Mouse (Mus musculus): ENCODE measurements around the gene 0610040J01Rik. TPM values are rescaled to one million over a fixed set of nuclear protein-coding genes. Genes with fewer than 3 reads are reported as not detected.

The 0610040J01Rik gene
- total and polyA plus RNA-seq, 2 experiments from 2014 or later: 4.8 to 7.5 TPM

- Histone ChIP-seq H3K36me3 (ENCODE audit: insufficient read depth, low read length) (no peaks in the 10 kb centered on the region), H3K4me2 (ENCODE audit: low read depth, low read length) (no peak overlapping the region), H3K4me1 (ENCODE audit: insufficient read depth, low read length) (no peaks in the 10 kb centered on the region), H3K9ac (replicated peaks; ENCODE audit: low read length) (no peak overlapping the region), H3K27ac (no peak overlapping the region), H3K4me3 (ENCODE audit: low read length) (no peak overlapping the region), H3K27me3 (ENCODE audit: insufficient read depth, low read length) (no peaks in the 10 kb centered on the region), H3K9me3 (ENCODE audit: low read length) (no peaks in the 10 kb centered on the region)
- no peak for TF ChIP-seq CTCF (IDR thresholded peaks at IDR 0.05; ENCODE audit: low read depth)
- ATAC-seq: no peak
- 83% methylated on average over 3 of the region's 3 CpGs for WGBS
- DNase-seq (ENCODE audit: low spot score): no peak
Observed at GRCm38 (mm10) chr5:63897820-63898110, 85.6 kb downstream of the 0610040J01Rik start.

DNA sequence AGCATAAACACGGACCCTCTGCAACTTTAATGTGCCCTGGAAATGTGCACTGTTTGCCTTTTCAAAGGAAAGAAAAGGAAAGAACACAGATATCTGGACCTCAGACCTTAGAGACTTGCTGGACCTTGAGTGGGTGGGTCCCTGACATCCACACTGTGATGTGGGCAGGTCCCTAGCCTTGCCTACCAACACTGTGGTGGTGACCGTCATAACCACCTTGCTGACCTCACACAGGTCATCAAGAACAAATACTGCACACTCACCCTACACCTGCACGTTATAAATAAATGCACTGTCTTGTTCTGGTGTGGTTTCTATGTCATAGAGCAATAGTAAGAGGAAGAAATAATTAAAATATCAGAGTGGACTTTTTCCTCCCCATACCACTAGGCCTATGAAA is 91.2 kb downstream of the 0610040J01Rik start:
- Histone ChIP-seq H3K4me3 (ENCODE audit: low read length) (no peak overlapping the region), H3K4me1 (ENCODE audit: insufficient read depth, low read length) (no peaks in the 10 kb centered on the region), H3K36me3 (ENCODE audit: insufficient read depth, low read length) (no peaks in the 10 kb centered on the region), H3K9ac (replicated peaks; ENCODE audit: low read length) (no peak overlapping the region), H3K4me2 (ENCODE audit: low read depth, low read length) (no peak overlapping the region), H3K27ac (no peak overlapping the region), H3K27me3 (ENCODE audit: insufficient read depth, low read length) (no peaks in the 10 kb centered on the region), H3K9me3 (ENCODE audit: low read length) (no peaks in the 10 kb centered on the region)
- ATAC-seq (no peak), DNase-seq (ENCODE audit: low spot score) (no peak)
- TF ChIP-seq CTCF (IDR thresholded peaks at IDR 0.05; ENCODE audit: low read depth): no peak
- 89% methylated on average over 3 of the region's 3 CpGs for WGBS

DNA sequence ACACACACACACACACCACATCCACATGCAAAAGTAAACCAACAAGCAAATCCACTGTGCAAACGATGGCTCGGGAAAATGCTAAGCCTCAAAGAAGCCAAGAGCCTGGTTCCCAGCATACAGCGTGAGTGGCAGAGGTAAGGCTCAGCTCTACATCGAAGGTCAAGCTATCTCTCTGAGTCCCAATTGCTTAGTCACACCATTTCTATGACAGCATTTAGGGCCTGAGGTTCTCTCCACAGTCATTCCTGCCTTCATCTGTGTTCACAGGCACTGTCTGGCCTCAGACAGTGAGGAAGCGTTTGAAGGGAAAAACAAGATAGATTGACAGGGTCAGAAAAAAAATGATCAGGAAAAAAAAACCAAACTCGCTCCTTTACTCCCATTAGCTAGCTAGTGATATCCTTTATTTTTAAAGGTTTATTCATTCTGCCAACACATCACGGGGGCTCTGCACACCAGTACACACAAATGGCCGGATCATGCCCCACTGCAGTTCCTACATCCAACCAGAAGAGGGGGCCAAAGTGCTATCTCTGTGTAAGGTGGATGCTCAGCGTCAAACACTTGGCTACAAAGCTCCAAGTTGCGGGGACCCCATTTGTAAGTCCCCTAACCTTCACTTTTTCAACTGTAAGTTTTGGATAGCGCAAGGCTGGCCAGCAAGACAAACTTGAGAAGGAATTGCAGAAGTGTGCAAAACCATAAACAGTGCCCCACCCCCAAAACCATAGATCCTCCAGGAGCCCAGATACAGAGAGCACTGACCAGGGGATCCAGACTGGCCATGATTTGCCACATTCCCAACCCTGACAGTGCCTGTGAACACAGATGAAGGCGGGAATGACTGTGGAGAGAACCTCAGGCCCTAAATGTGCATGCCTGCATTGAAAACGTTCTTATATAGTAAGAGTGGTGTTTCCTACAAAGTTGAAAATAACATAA is 94.3 kb downstream of the 0610040J01Rik start:
- H3K36me3 ChIP-seq (ENCODE audit: insufficient read depth, low read length): no peaks in the 10 kb centered on the region
- ATAC-seq: peak; percentile 87
- H3K4me2 ChIP-seq (ENCODE audit: low read depth, low read length): no peak overlapping the region
- peak; percentile 90 for DNase-seq (ENCODE audit: low spot score)
- no peaks in the 10 kb centered on the region for H3K9me3 ChIP-seq (ENCODE audit: low read length)
- no peak overlapping the region for H3K27ac ChIP-seq
- no peaks in the 10 kb centered on the region for H3K4me1 ChIP-seq (ENCODE audit: insufficient read depth, low read length)
- no peaks in the 10 kb centered on the region for H3K27me3 ChIP-seq (ENCODE audit: insufficient read depth, low read length)
- 41% methylated on average over 13 of the region's 13 CpGs for WGBS
- H3K9ac ChIP-seq (replicated peaks; ENCODE audit: low read length): no peak overlapping the region
- peak; percentile 98 for TF ChIP-seq CTCF (IDR thresholded peaks at IDR 0.05; ENCODE audit: low read depth)
- no peak overlapping the region for H3K4me3 ChIP-seq (ENCODE audit: low read length)

DNA sequence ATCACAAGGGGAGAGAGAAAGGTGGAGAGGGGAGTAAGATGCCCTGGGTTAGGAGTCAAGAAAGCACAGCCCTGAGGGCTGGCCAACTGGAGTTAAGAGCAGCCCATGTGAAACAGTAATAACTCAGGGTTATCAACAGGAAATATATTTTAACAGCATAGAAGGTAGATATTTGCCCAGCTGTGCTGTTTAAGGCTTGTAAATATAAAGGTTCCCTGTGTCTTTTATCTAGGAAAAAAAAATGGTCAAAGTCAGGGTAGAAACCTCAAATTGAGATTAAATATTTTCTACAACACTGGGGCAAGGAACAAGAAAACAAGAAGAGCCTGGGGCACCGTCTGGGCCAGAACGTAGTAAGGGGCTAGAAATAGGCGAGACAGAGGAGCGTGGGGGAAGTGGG is 95.3 kb downstream of the 0610040J01Rik start:
- H3K27me3 ChIP-seq (ENCODE audit: insufficient read depth, low read length): no peaks in the 10 kb centered on the region
- 70% methylated on average over 4 of the region's 4 CpGs for WGBS
- no peaks in the 10 kb centered on the region for H3K36me3 ChIP-seq (ENCODE audit: insufficient read depth, low read length)
- no peak for ATAC-seq
- no peak overlapping the region for H3K4me2 ChIP-seq (ENCODE audit: low read depth, low read length)
- H3K9me3 ChIP-seq (ENCODE audit: low read length): no peaks in the 10 kb centered on the region
- no peak overlapping the region for H3K4me3 ChIP-seq (ENCODE audit: low read length)
- H3K27ac ChIP-seq: no peak overlapping the region
- no peak for DNase-seq (ENCODE audit: low spot score)
- no peak overlapping the region for H3K9ac ChIP-seq (replicated peaks; ENCODE audit: low read length)
- no peak for TF ChIP-seq CTCF (IDR thresholded peaks at IDR 0.05; ENCODE audit: low read depth)
- no peaks in the 10 kb centered on the region for H3K4me1 ChIP-seq (ENCODE audit: insufficient read depth, low read length)

DNA sequence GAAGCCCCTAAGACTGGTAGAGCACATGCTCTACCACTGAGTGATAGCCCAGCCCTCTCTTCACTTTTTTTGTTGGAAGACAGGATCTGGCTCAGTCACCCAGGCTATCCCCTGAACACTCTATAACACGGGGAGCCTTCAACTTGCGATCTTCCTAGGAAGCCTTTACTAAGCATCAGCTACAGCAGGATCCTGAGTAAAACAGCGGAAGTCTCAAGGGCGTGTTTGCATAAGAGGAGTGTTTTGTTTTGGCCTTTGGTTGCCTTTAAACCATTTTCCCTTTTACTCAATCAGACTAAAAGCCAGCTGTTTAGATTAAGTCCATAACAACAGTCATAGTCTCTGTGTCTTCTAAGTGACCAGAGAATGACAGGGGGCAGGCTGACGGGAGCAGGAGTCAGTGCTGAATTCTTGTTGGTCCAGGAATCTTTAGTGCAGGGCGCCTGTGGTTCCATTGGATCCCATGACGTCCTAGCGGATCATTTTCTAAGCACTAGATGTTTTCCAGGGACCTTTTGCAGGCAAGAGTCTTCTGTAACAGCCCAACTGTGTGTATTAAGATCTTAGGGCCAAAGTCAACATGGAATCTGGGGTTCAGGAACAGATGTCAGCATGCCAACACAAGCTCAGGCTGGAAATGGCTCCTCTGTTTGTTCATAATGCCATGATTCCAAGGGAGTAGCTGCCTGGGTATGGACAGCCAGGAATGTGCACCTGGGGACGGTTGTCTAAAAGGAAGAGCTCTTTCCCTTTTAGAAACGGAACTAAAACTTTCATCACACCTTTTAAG is 98.2 kb downstream of the 0610040J01Rik start:
- Histone ChIP-seq H3K9ac (replicated peaks; ENCODE audit: low read length) (no peak overlapping the region), H3K36me3 (ENCODE audit: insufficient read depth, low read length) (no peaks in the 10 kb centered on the region), H3K4me2 (ENCODE audit: low read depth, low read length) (no peak overlapping the region), H3K4me3 (ENCODE audit: low read length) (no peak overlapping the region), H3K4me1 (ENCODE audit: insufficient read depth, low read length) (no peaks in the 10 kb centered on the region), H3K27ac (no peak overlapping the region), H3K9me3 (ENCODE audit: low read length) (no peaks in the 10 kb centered on the region), H3K27me3 (ENCODE audit: insufficient read depth, low read length) (no peaks in the 10 kb centered on the region)
- TF ChIP-seq CTCF (IDR thresholded peaks at IDR 0.05; ENCODE audit: low read depth): no peak
- DNase-seq (ENCODE audit: low spot score) (no peak), ATAC-seq (no peak)
- 86% methylated on average over 10 of the region's 10 CpGs for WGBS

DNA sequence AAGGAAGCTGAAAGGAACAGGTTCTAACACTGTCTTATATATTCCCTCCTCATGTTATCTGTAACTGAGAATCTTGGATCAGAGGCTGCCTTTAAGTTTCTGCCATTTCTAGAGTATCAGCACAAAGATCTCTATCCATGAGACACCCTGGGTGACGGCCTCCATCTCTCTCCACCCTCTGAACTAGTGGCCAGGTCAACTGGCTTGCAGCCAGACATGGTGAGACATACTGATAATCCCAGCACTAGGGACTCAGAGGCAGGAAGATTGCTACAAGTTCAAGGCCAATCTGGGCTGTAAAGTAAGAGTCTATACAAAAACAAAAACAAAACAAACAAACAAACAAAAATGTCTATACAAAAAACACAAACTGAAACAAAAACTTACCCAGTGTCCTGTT is 102.7 kb downstream of the 0610040J01Rik start:
- H3K4me1 ChIP-seq (ENCODE audit: insufficient read depth, low read length): no peaks in the 10 kb centered on the region
- no peak for ATAC-seq
- no peaks in the 10 kb centered on the region for H3K36me3 ChIP-seq (ENCODE audit: insufficient read depth, low read length)
- no peak overlapping the region for H3K4me3 ChIP-seq (ENCODE audit: low read length)
- H3K27ac ChIP-seq: no peak overlapping the region
- WGBS: 56% methylated on average over 1 of the region's 1 CpGs
- H3K9ac ChIP-seq (replicated peaks; ENCODE audit: low read length): no peak overlapping the region
- no peaks in the 10 kb centered on the region for H3K9me3 ChIP-seq (ENCODE audit: low read length)
- no peak overlapping the region for H3K4me2 ChIP-seq (ENCODE audit: low read depth, low read length)
- TF ChIP-seq CTCF (IDR thresholded peaks at IDR 0.05; ENCODE audit: low read depth): no peak
- no peak for DNase-seq (ENCODE audit: low spot score)
- no peaks in the 10 kb centered on the region for H3K27me3 ChIP-seq (ENCODE audit: insufficient read depth, low read length)
